Mouse (Mus musculus): ENCODE measurements around the gene Itih2.

GRCm38 (mm10) chr2:10145514-10145913, 14.3 kb upstream of the Itih2 start:
- TF ChIP-seq POLR2A (IDR thresholded peaks at IDR 0.05; ENCODE audit: insufficient read depth, low read depth, low read length) = no peak
- TF ChIP-seq CTCF (IDR thresholded peaks at IDR 0.05) = no peak

All from heart, adult 2 months (tissue).